Mouse (Mus musculus): ENCODE results near the gene Edem3.

Gene Edem3

DNA sequence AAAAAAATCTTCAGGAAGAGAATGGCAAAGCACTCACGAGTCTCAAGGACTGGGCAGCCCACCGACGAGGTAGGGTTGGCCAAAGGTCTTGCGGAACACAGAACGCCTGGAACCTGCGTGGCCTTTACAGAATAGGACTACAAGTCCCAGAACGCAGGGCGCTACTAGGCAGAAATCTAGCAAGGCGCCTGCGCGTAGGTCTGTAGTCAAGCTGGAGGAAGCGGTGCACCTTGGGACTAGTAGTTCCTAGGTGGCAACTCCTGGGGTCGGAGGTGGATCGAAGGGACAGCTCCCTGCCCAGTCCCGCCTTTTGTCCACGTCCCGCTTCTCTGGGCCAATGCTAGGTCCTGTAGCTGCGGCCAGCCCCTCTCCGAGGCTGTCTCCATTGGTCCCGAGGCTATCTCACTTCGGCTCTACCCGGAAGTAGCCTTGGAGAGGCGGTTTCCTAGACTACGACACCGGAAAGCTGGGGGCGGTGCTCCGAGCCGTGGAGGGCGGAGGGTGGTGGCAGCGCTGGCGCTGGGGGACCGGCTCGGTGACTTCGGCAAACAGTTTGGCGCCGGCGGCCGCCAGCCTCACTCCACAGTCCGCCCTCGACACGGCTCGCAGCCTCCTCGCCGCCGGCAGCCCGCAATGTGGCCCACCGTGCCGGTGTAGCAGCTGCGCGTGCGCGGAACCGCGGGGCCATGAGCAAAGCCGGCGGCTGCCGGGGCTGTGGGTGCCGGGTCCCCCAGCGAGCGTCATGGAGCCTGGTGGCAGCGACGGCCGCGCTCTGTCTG lies at the start of gene Edem3:
Gene Edem3, plus strand, starts transcription at position 491 of the 779 bp plus-strand sequence.
- DNase-seq (ENCODE audit: low read depth, low spot score): peak; percentile 99
- Histone ChIP-seq H3K36me3 (ENCODE audit: control insufficient read depth, insufficient read depth, low read length, poor library complexity, severe bottlenecking) (no peaks in the 10 kb centered on the region), H3K27me3 (ENCODE audit: control insufficient read depth, insufficient read depth, low read length, poor library complexity, severe bottlenecking) (no peaks in the 10 kb centered on the region)

GRCm38 (mm10) chr1:151705723-151706396 lies 49.3 kb upstream of the Edem3 start:
- no peaks in the 10 kb centered on the region for H3K36me3 ChIP-seq (ENCODE audit: control insufficient read depth, insufficient read depth, low read length, poor library complexity, severe bottlenecking)
- no peaks in the 10 kb centered on the region for H3K27me3 ChIP-seq (ENCODE audit: control insufficient read depth, insufficient read depth, low read length, poor library complexity, severe bottlenecking)
- peak; percentile 88 for DNase-seq (ENCODE audit: low read depth, low spot score)

DNA sequence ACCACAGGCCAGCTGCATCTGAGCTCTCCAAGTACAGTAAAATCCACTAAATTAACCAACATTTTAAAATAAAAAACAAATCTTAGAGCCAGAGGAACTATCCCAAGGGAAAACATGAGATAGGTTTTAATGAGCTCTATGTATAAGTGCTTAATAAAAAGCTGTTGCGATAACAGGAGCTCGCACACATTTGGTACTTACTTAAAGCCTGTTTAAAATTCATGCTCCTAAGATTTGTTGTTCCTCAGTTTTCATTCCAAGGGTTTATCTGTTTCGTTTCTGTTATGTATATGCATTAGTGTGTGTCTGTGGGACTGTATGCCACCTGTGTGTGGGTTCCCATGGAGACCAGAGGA lies 48.8 kb upstream of the Edem3 start:
- Histone ChIP-seq H3K36me3 (ENCODE audit: control insufficient read depth, insufficient read depth, low read length, poor library complexity, severe bottlenecking) (no peaks in the 10 kb centered on the region), H3K27me3 (ENCODE audit: control insufficient read depth, insufficient read depth, low read length, poor library complexity, severe bottlenecking) (no peaks in the 10 kb centered on the region)
- no peak for DNase-seq (ENCODE audit: low read depth, low spot score)

DNA sequence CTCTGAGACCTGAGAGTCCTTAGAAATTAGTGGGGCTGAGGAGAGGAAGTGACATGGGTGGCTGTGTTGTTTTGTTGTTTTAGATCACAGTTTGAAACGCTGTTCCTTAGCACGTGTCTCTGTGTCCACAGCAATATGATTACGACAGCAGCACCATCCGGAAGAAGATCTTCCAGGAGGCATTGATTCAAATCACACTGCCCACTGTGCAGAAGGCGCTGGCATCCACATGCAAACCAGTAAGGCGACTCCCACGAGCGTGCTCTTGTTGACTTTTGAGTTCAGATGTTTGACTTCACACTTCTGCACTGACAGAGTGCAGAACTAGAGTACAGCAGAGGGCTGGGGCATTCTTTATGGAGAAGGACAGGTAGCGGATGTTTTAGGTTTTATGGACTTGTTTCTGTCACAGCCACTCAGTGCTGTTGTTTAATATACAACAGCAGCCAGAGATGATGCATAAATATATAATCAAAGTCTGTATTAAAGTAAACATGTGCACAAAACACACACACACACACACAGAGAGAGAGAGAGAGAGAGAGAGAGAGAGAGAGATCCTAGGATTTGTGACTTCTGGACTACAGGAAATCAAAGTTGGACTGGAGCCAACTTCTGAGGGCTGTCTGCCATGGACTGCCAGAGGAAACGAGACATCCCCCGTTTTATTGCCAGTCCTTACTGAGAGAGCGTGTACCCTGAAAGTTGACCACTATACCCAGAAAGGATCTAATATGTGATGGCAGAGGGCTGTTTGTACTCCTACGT lies 46.0 kb upstream of the Edem3 start:
- Histone ChIP-seq H3K27me3 (ENCODE audit: control insufficient read depth, insufficient read depth, low read length, poor library complexity, severe bottlenecking) (no peaks in the 10 kb centered on the region), H3K36me3 (ENCODE audit: control insufficient read depth, insufficient read depth, low read length, poor library complexity, severe bottlenecking) (no peaks in the 10 kb centered on the region)
- peak; percentile 19 for DNase-seq (ENCODE audit: low read depth, low spot score)

- Histone ChIP-seq H3K36me3 (ENCODE audit: control insufficient read depth, insufficient read depth, low read length, poor library complexity, severe bottlenecking) (no peaks in the 10 kb centered on the region), H3K27me3 (ENCODE audit: control insufficient read depth, insufficient read depth, low read length, poor library complexity, severe bottlenecking) (no peaks in the 10 kb centered on the region)
- DNase-seq (ENCODE audit: low read depth, low spot score): no peak
Observed at GRCm38 (mm10) chr1:151709734-151710022, 45.5 kb upstream of the Edem3 start.

DNA sequence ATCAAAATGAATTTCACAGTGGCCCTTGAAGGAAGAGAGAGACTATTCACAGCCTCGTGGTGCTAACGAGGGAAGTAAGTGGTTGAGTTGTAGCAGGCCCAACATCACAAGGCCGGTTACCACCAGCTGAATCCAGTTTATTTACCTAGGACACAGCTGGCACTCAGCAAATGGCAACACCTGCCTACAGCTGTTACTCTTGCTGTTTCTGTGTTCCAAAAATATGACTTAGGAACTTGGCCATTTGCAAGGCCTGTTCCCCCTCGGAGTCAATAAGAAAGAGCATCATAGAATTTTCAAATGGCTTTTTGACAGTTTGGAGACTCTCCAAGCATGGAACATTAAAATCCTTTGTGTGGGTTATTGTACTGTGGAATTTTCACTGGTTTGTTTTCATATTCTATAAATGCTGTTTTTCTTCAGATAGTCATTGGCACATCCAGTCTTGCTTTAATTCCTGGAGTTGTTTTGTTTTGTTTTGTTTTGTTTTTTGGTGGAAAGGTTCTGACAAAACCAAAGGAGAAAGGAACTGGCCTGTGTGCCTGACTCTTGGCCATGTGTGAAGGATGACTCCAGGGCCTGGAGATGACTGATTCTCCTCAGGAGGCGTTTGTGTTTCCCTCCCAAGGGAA lies 44.6 kb upstream of the Edem3 start:
- no peak for DNase-seq (ENCODE audit: low read depth, low spot score)
- H3K36me3 ChIP-seq (ENCODE audit: control insufficient read depth, insufficient read depth, low read length, poor library complexity, severe bottlenecking): no peaks in the 10 kb centered on the region
- H3K27me3 ChIP-seq (ENCODE audit: control insufficient read depth, insufficient read depth, low read length, poor library complexity, severe bottlenecking): no peaks in the 10 kb centered on the region

DNA sequence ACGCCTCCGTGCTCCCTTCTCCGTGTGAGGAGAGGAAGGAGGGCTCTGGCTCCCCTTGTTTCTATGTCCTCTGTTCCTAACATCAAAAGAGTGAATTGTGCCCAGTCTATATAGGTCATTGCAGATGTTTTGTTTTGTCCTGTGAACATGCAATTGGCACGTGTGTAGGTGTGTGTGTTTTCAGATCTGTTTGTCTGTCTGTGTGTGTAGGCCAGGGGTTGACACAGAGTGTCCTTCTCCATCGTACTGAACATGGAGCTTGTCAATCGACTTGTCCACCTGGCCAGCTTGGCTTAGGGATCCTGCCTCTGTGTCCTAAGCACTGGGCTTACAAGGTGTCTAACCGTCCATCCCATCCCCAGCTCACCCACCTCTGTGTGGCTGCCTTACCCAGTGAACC lies 44.1 kb upstream of the Edem3 start:
- no peak for DNase-seq (ENCODE audit: low read depth, low spot score)
- H3K27me3 ChIP-seq (ENCODE audit: control insufficient read depth, insufficient read depth, low read length, poor library complexity, severe bottlenecking): no peaks in the 10 kb centered on the region
- no peaks in the 10 kb centered on the region for H3K36me3 ChIP-seq (ENCODE audit: control insufficient read depth, insufficient read depth, low read length, poor library complexity, severe bottlenecking)

DNA sequence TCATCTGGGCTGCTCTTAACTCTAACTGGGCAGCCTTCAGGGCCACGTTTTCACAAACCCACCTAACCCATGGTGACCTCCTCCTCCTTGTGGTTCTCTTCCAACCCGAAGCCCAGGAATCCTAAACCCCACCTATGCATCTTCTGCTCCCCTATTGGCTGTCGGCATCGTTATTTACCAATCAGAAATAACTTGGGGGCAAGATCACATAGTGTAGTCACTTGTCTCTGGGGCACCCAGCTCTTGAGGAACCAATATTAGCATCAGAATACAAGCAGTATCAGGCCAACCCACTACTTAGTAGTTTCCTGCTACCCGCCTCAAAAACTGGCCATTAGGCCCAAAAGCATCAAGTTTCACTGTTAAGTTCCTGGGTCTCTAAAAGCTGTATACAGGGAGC lies 42.5 kb upstream of the Edem3 start:
- Histone ChIP-seq H3K36me3 (ENCODE audit: control insufficient read depth, insufficient read depth, low read length, poor library complexity, severe bottlenecking) (no peaks in the 10 kb centered on the region), H3K27me3 (ENCODE audit: control insufficient read depth, insufficient read depth, low read length, poor library complexity, severe bottlenecking) (no peaks in the 10 kb centered on the region)
- peak; percentile 13 for DNase-seq (ENCODE audit: low read depth, low spot score)

GRCm38 (mm10) chr1:151713622-151714021 lies 41.5 kb upstream of the Edem3 start:
- no peaks in the 10 kb centered on the region for H3K36me3 ChIP-seq (ENCODE audit: control insufficient read depth, insufficient read depth, low read length, poor library complexity, severe bottlenecking)
- no peaks in the 10 kb centered on the region for H3K27me3 ChIP-seq (ENCODE audit: control insufficient read depth, insufficient read depth, low read length, poor library complexity, severe bottlenecking)
- DNase-seq (ENCODE audit: low read depth, low spot score): no peak

- no peaks in the 10 kb centered on the region for H3K27me3 ChIP-seq (ENCODE audit: control insufficient read depth, insufficient read depth, low read length, poor library complexity, severe bottlenecking)
- peak; percentile 36 for DNase-seq (ENCODE audit: low read depth, low spot score)
- no peaks in the 10 kb centered on the region for H3K36me3 ChIP-seq (ENCODE audit: control insufficient read depth, insufficient read depth, low read length, poor library complexity, severe bottlenecking)
Observed at GRCm38 (mm10) chr1:151716024-151716710, 39.0 kb upstream of the Edem3 start.

GRCm38 (mm10) chr1:151717624-151718023 lies 37.5 kb upstream of the Edem3 start:
- peak; percentile 43 for DNase-seq (ENCODE audit: low read depth, low spot score)
- Histone ChIP-seq H3K27me3 (ENCODE audit: control insufficient read depth, insufficient read depth, low read length, poor library complexity, severe bottlenecking) (no peaks in the 10 kb centered on the region), H3K36me3 (ENCODE audit: control insufficient read depth, insufficient read depth, low read length, poor library complexity, severe bottlenecking) (no peaks in the 10 kb centered on the region)

DNA sequence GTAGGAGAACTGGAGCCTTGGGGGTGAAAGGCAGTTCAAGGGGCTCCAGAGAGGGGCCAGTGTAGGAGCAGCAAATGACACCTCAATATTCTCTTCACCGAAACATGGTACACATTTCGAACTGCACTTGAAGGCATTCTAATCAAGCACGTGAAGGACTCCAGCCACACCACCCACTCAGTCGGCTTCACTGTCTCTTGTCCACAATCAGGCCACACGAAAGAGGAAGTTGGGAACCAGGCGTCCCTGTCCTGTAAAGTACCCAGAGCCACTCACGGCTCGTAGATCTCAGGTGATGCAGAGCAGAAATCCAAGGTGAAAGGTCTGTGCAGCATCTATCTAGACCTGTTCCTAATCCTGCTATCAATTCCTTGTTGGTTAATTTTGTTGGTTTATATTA lies 36.6 kb upstream of the Edem3 start:
- Histone ChIP-seq H3K27me3 (ENCODE audit: control insufficient read depth, insufficient read depth, low read length, poor library complexity, severe bottlenecking) (no peaks in the 10 kb centered on the region), H3K36me3 (ENCODE audit: control insufficient read depth, insufficient read depth, low read length, poor library complexity, severe bottlenecking) (no peaks in the 10 kb centered on the region)
- DNase-seq (ENCODE audit: low read depth, low spot score): peak; percentile 52

- no peaks in the 10 kb centered on the region for H3K27me3 ChIP-seq (ENCODE audit: control insufficient read depth, insufficient read depth, low read length, poor library complexity, severe bottlenecking)
- no peak for DNase-seq (ENCODE audit: low read depth, low spot score)
- no peaks in the 10 kb centered on the region for H3K36me3 ChIP-seq (ENCODE audit: control insufficient read depth, insufficient read depth, low read length, poor library complexity, severe bottlenecking)
Observed at GRCm38 (mm10) chr1:151719911-151720310, 35.3 kb upstream of the Edem3 start.

- Histone ChIP-seq H3K27me3 (ENCODE audit: control insufficient read depth, insufficient read depth, low read length, poor library complexity, severe bottlenecking) (no peaks in the 10 kb centered on the region), H3K36me3 (ENCODE audit: control insufficient read depth, insufficient read depth, low read length, poor library complexity, severe bottlenecking) (no peaks in the 10 kb centered on the region)
- DNase-seq (ENCODE audit: low read depth, low spot score): no peak
Observed at GRCm38 (mm10) chr1:151720566-151720965, 34.6 kb upstream of the Edem3 start.

All from splenic B cell, adult 2 months (primary cell).